Mouse (Mus musculus) ovary, postnatal 36 days (tissue): ENCODE measurements around the gene Fbf1.
"Not testable (repeated sequence)": the region's sequence is repeated elsewhere in the genome, so short reads cannot be mapped to it uniquely, and the experiment has no call there.

Experiments used
- DNase-seq: peaks from one replicate; pipeline ENCODE4 v3.0.0; 2022; ENCODE audit warnings: low spot score, mixed read lengths

Gene Fbf1

DNA sequence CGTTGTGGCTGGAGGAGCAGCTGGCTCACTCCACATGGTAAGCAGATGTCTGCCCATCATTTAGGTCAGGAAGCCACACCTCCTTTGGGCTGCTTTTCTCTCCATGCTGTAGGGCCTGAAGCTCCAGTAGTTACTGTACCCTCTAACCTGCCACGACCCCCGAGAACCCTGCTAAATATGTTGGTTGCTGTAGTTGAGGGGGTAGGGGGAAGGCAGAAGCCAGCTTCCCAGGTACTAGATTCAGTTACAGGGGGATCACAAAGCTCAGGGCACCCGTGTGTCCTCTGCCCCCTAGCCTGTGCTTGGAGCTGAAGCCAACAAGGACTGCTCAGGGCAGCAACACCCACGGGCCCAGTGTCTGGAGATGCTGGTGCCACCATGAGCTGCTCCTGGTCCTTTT lies 34.5 kb downstream of the Fbf1 start:
- DNase-seq = no peak

DNA sequence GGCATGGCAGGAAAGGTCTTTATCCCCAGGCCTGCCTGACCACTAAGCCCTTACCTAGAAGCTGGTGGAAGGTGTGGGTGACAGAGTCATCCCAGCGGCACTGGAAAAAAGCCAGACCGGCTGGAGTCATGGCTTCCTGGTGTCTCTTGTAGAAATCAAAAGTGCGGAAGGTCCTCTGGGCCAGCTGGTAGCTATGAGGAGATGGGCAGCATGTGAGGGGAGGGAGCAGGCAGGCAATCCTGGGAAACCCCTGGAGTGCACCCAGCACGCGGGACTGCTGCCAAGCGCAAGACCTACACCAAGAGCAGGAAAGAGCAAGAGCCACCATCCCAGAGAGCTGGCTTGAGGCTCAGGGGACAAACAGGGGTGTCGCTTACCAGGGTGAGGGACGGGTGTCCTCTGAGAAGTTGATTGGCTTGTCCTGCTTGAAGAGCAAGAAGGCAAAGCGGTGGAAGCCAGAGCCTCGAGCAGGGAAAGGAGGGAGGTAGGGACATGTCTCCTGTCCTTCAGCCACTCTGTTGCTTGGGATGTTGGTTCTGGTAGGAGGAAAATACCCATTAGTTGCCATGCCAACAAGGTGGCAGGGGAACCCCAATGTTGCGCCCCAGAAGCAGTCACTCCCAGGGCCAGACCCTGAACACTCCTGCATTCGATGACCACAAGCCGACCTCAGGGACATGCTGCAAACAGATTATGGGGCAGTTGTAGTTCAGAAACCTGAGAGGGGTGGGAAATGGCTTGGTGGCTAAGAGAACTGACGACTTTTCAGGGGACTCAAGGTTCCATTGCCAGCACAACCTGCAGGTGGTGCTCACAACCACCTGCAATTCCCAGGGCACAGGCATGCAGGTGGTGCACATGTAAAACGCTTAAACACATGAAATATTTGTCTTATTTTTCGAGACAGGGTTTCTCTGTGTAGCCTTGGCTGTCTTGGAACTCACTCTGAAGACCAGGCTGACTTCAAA lies 35.3 kb downstream of the Fbf1 start:
- DNase-seq = no peak

DNA sequence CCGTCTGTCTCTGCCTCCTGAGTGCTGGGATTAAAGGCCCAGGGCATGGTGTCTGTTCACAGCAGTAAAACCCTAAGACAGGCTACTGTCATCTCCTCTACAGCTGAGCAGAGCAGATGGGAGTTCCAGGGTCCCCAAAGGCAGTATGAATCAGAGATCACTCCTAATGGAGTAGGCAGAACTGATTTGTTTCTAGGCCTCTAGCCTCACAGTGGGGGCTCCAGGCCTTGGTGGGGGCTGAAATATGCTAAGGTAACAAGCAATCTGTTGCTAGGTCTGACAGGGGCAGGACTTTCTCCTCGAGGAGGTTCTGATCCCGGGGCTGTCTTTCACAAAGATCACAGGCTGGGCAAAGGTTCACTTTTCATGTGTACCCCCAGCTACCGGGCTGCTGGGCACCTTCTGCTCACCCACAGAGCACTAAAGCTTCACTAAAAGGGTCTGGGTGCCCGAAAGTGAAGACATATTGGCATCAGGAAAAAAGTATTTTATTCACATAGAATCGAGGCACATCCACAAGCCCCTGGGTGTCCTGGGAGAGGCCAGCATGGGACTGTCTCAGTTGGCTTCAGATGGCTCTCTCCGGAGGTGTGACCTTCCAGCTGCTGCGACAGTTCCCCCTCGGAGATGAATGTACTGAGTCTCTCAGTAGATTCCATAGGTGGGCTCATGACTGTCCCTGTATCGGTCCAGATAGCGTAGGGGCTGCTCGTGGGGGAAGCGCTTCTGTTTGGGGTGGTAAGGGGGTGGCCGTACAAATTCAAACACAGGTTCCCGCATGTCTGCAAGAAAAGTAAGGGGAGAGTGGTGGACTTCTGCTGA lies 36.4 kb downstream of the Fbf1 start:
- no peak for DNase-seq

DNA sequence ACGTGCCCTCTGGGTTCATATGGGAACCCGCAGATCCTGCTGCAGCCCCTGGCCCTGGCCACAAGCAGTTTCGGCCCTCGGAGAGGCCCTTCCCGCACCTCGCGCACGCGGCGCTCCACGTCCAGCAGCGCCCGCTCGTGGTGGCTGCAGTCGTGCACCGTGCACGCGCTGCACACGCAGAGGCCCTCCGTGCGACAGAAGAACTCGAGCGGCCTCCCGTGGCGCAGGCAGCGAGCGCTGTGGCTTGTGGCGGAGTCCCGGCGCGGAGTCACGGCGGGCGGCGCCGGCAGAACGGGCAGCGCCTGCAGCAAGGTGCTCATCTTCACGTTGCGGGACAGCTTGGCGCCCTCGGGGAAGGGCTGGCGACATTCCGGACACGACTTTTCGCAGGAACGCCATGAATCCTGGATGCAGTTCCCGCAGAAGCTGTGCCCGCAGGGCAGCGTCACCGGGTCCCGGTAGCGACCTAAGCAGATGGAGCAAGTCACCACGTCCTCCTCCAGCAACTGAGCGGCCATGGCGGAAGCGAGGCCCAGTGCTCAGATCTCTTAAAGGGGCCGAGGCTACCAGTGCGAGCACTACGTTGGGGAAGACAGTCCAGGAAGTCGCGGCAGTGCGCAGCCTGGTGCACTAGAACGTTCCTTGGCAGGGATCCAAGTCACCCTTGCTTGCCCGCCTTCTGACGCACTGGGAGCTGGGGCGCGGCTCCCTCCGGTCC lies 37.3 kb downstream of the Fbf1 start, which contains the start of gene Trim65:
Gene Trim65 (minus strand): TSS at position 641 of the 718 bp plus-strand sequence.
- DNase-seq = peak; percentile 90

DNA sequence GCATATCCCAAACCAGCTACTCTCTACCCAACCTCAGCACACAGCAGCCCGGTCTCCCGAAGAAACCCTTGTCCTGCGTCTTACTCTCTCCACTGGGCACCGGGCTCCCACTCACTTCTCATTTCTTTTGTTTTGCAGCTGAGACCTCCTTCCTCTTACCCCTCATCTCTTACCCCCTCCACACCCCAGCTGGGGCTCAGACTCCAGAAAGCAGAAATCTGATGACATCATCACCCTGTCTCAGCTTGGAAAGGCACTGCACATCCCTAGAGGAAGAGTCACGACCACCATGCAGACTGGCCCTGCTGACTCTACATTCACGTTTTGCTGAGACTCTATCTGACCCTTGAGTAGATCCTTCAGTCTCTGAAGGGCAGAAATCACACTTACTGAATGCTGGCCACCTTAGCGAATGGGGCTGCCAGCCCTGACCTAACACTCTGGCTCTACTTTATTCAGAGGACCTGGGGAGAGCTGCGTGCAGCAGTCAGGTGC lies 37.9 kb downstream of the Fbf1 start:
- DNase-seq = no peak

DNA sequence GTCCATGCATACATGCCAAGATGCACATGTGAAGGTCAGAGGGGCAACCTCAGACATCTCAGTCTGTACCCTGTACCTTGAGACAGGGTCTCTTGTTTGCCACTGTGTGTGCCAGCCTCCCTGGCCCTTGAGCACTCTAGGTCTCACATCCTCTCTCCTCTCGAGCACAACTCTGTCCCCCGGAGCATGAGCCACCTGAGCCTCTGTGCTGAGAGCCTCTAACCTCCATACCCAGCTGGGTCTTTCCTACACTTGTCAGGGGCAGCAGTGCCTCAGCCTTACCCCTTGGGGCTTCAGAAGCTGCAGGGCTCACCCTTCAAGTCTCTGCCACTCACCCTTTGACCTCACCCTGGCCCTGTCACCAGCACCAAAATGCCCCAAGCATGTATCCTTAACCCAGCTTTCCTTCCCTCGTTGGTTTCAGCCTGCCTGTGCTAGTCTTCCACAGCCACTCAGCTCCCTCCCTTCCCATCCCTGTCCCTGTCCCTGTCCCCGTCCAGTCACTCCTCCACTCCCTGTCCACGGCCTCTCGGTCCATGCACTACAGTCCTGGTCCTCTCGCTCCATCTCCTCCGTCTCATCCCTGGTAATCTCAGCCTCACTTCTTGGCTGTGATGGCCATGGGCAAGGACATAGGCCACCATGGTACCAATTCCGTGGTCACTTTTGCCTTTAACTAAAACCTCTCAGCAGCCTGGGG lies 38.7 kb downstream of the Fbf1 start:
- no peak for DNase-seq

DNA sequence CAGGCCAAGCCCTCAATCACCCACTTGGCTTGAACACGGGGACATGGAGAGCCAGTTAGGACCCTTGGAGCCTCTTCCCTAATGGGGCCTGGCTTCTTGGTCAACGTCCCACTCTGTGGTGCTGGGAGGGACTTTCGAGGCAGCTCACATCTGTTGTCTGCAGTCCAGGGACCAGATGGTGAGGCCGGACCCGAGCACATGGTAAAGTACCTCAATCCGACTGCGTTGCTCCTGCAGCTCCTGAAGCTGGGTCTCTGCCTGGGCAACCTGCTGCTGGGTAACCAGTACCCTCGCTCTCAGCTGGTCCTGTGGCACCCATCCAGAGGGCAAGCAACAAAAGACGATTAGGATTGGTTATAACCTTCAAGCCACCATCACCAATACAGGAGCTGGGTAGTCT lies 40.0 kb downstream of the Fbf1 start:
- DNase-seq = no peak

DNA sequence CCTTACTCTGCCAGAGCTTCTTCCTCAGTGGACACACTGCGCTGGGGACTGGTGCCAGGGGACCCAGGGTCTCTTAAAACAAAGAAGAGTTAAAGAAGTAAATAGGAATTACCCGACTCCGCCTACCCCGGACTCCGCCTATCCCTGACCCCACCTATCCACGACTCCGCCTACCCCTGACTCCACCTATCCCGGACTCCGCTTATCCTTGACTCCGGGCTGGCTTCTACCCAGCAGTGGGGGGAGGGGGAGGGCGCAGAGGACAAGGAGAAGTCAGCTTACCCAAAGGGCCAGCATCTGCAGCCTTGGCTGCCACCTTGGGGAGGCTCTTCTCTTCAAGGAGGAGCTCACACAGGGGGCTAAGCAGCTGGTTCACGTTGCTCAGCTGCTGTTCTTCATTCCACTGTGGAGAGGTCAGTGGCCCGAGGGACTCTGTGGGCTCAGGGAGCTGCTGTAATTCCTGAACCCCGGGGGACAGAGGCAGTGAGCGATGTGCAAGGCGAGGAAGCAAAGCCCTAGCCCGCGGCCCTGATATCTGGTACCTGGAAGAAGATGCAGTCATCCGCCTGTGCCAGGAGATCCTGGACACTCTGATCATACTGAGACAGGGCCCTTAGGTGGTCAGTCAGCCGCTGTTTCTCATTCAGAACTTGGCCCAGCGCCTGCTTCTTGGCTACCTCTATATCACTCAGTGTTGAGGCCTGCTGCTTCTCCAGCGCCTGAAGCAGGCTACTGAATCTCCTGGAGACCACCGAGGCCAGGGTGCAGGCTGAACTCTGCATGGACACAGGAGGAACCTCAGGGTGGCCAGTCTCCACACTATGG lies 40.6 kb downstream of the Fbf1 start, which contains the start of gene Trim47:
Gene Trim47 (minus strand): TSS at position 55 of the 825 bp plus-strand sequence.
- peak; percentile 88 for DNase-seq

DNA sequence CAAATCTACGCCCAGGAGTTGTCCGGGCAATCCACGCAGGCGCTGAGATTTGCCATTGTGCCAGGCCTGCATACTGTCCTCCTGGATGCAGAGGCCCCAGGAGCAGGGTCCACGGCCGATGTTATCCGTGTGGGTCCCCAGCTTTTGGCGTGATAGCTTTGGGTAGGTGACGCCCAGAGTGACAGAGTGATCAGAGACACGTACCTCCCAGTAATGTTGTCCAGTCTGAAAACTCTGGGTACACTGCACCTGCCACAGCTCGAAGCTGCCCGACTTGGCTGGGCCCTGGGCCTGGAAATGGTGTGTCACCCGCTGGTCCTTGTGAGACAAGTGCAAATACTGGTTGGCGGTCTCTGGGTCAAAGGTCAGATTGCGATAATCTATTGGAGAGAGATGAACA lies 41.7 kb downstream of the Fbf1 start:
- DNase-seq = no peak

DNA sequence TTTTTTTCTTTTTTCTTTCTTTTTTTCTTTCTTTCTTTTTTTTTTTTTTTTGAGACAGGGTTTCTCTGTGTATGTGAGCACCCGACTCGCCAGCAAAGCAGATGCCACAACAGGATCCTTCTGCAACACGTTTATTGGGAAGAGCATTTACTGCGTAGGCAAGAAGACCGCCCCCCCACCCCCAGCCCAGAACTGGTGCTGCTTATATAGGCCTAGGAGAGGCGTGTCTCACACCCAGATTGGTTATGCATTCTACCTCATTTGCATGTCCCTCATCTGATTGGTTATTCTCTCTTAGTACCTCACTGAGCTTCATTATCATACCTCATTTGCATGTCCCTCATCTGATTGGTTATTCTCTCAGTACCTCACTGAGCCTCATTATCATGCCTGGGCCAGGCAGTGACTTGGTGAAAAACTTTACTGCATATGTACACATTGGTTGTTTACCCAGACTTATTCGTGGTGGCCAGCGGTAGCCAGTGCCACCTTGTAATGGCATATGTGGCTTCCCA lies 46.2 kb downstream of the Fbf1 start:
- not testable (repeated sequence) for DNase-seq

DNA sequence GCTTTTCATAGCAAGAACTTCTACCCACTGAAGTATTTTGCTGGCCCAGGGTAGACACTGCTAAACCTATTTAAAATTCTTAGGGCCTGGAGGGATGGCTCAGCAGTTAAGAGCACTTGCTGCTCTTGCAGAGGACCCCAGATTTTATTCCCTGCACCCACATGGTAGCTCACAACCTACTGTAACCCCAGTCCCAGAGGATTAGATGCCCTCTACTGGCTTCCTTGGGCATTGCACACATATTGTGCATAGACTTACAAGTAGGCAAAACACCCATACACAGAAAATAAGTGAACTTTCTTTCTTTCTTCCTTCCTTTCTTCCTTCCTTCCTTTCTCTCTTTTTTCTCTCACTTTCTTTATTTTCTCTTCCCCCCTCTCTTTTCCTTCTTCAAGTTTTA lies 50.1 kb downstream of the Fbf1 start:
- no peak for DNase-seq

DNA sequence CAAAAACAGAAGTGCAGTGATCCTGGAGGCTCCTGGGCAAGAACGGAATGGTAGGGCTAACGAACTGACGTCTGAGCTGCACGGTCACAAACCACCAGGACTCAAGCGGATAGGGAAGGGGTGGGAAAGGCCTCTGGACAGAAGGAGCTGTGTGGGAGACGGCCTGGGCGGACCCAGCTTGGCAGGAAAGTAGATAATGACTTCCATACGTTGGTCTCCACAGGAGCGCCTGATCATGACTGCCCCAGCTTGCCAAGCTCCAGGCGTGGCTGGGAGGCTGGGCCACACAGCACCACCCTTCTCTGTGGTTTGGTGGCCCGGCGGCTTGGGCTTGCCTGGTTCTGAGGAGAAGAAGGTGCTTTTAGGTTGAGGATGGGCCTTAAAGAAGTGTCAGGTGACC lies 50.7 kb downstream of the Fbf1 start:
- DNase-seq = no peak

DNA sequence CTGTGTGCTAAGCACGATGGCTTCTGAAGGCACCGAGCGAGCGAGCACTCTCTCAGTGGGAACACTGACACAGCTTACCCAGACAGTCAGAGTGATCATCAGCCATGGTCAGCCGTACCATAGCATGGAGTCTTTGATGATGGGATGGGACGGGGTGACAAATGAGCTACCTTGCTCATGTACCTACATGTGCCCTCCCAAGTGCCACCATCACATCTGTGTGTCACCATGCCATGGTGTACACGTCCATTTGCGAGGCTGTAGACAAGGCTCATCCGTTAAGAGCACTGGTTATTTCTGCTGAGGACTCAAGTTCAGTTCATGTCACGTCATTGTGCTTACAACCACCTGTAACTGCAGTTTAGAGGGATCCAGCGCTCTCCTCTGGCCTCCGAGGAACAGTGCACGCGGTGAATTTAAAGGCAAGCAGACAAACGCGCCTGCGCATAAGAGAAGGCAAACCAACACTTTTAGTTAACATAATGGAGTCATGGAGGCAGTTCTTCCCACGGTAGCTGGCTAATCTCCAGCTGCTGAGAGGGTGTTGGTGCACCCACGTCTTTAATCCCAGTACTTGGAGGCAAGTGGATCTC lies 56.3 kb downstream of the Fbf1 start:
- no peak for DNase-seq

DNA sequence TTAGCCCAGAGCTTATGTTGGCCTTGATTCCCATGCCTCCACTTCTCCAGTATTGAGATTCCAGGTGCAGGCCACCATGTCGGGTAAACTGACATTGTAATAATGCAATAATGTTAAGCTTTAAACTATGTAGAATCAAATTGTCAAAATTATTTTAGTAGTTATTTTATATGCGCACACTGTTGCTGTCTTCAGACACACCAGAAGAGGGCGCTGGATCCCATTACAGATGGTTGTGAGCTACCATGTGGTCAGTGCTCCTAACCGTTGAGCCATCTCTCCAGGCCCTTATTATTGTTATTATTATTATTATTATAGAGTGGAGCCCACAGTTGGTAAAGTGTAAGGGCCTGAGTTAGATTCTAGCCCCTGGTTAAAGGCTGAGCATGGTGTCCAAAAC lies 56.9 kb downstream of the Fbf1 start:
- DNase-seq = no peak

DNA sequence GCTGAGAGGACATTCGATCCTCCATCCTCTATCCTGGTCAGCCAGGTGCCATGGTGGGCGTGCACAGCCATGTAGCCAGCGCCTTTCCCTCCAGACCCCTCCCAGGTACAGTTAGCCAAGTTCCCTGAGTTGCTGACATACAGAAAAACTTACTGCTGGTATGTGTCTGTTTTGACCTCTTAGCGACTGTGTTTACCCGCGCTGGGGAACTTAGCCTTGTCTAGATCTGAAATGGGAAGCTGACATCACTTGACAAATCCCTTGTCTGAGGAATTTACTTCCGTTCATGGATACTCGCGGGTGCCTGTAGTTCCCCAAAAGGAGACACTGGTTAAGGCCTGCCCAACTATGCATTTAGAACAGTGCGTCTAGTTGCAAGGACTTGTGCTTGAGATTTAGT lies 57.4 kb downstream of the Fbf1 start:
- DNase-seq = no peak

DNA sequence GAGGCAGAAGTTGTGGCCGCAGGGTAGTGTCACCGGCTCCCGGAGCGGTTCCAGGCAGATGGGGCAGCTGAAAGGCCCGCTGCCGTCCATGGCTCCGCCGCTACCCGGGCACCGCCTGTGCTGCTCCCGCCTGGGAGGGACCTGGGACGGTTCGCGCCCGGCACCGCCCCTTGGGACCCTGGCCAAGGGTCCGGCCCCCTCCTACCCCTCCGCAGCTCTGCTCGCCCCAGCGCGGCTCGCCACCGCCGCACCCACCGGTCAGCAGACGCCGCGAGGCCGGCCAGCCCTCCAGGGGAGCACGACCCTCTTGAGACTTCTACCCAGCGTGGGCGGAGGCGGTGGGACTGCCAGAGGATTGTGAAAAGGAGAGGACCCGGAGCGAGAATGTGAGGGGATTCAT lies 57.8 kb downstream of the Fbf1 start:
- peak; percentile 87 for DNase-seq

DNA sequence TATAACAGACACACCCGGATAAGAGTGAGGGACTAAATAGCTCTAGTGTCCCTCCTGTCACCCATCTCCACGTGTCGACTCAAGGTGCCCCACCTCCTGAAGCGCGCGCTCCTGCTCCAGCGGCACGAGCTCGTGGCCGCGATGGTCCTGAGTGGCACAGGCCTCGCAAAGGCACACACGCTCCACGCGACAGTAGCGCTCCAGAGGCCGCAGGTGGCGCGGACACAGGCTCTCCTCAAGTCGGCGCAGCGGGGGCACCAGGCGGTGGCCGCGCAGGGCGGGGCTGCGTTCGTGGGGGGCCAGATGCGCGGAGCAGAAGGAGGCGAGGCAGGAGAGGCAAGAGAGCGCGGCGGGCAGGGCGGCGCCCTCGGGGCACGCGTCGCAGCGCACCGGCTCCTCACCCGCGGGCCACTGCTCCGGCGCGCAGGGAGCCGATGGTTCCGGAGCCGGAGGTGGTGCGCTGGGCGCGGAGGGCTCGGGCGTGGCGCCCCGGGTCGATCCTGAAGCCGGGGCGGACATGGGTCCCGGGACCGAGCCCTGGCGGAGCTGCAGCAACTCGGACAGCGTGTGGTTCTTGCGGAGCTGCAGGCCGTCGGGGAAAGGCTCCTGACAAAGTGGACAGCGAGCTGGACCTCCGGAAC lies 58.4 kb downstream of the Fbf1 start:
- DNase-seq = peak; percentile 57

DNA sequence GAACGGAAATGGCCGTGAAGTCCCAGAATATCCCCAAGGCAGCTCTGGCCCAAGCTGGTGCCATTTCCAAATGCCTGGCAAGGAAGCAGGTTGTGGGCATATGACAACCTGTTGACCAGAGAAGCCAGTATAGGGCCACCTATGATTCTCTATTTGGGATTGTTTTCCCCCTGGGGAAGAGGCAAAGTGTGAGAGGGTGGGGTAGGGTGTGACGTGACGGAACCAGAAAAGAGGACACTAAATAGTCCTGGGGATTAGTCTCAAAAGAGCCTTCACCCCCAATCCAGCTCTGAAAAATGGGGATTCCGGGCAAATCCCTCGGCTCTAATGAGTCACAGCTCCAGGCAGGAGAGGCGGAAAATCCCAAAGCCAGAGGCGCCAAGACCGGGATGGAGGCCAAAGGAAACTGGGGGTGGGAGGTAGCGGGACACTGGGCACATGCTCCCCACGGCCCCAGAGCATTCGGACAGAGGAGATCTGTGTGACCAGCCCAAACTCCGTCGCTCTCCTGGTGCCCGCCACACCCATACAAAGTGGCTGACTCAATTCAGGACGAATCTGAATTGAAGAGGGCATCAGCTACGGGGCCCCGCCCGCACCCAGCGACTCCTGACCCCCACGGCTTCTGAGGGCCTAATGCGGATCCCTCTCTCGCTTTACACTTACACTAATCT lies 59.4 kb downstream of the Fbf1 start:
- DNase-seq = peak; percentile 64

DNA sequence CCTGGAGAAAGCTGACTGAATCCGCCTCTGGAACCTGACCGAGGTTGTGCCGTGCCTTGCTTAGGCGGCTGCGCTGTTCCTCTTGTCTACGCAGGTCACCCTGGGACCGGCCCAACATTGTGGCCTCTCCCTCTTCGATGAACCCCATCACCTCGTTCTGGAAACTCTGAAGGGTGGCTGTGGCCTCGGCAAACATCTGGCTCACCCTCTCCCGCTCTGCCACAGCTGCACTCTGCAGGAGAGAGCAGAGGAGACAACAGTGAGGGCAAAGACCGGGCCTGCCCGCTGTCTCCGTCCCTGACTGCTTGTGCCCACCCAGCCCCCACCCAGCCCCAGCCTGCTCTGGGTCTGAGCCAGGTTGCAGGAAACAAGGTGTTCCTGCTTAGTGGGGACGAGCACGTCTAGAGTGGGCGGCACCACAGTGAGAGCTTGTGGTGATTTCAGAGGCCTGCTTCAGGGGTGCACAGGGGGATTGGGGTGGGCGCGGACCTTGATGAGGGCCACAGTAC lies 60.1 kb downstream of the Fbf1 start:
- DNase-seq = no peak
